Mouse (Mus musculus): ENCODE results near the gene Lrrk1. TPM values are rescaled to one million over a fixed set of nuclear protein-coding genes. Genes with fewer than 3 reads are reported as not detected.

The Lrrk1 gene
- total RNA-seq, 1 experiment = 7.4 TPM

DNA sequence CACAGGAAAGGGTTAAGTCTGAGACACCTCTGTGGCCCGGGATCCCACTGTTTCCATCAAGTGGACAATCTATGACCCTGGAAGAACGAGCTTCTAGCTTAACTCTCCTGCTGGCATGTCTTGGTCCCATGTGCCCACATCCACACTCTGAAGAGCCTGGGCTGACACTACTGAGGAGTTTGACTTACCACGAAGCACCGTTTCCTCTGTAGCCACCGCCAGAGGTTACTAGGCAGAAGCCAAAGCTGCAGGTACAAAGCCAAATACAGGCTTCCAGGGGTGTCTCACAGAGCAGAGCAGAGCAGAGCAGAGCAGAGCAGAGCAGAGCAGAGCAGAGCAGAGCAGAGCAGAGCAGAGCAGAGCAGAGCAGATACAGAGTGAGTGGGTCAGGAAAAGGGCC, 124.7 kb downstream of the Lrrk1 start:
- Histone ChIP-seq H3K4me1 (ENCODE audit: control insufficient read depth in 2 of 2, insufficient read depth in 2 of 2, low read length in 2 of 2, poor library complexity in 1 of 2) (no peaks in the 10 kb centered on the region), H3K9me3 (ENCODE audit: control insufficient read depth, insufficient read depth, low read depth, low read length) (no peaks in the 10 kb centered on the region), H3K36me3 (ENCODE audit: control insufficient read depth, insufficient read depth, low read length, poor library complexity, severe bottlenecking) (no peaks in the 10 kb centered on the region; the same call in 1 of the 2 replicates), H3K9ac (ENCODE audit: insufficient read depth, low read depth, low read length, poor library complexity, severe bottlenecking) (no peak overlapping the region), H3K4me3 (ENCODE audit: insufficient read depth in 1 of 2, low read depth in 1 of 2, low read length in 2 of 2, poor library complexity in 1 of 2, severe bottlenecking in 1 of 2) (no peak overlapping the region), H3K27ac (ENCODE audit: insufficient read depth, low read depth, low read length, poor library complexity, severe bottlenecking) (no peak overlapping the region)
- in situ Hi-C loops (cut with MboI; ENCODE audit: low sequenced_read_pairs in 2 of 2, unreplicated experiment in 2 of 2) = no loop called here
- no peak for TF ChIP-seq ZC3H11A (IDR thresholded peaks at IDR 0.05; ENCODE audit: borderline replicate concordance, low read depth, low read length)
- no peak for TF ChIP-seq MAFK (IDR thresholded peaks at IDR 0.05; ENCODE audit: insufficient read depth, low read depth, low read length)
- no peak for TF ChIP-seq HCFC1 (IDR thresholded peaks at IDR 0.05; ENCODE audit: borderline replicate concordance, insufficient read depth, low read length)
- no peak for TF ChIP-seq CHD2 (IDR thresholded peaks at IDR 0.05; ENCODE audit: low read depth, low read length)
- no peak for TF ChIP-seq ZNF384 (IDR thresholded peaks at IDR 0.05; ENCODE audit: low read depth, low read length)
- no peak for DNase-seq (ENCODE audit: low read depth, low spot score)

DNA sequence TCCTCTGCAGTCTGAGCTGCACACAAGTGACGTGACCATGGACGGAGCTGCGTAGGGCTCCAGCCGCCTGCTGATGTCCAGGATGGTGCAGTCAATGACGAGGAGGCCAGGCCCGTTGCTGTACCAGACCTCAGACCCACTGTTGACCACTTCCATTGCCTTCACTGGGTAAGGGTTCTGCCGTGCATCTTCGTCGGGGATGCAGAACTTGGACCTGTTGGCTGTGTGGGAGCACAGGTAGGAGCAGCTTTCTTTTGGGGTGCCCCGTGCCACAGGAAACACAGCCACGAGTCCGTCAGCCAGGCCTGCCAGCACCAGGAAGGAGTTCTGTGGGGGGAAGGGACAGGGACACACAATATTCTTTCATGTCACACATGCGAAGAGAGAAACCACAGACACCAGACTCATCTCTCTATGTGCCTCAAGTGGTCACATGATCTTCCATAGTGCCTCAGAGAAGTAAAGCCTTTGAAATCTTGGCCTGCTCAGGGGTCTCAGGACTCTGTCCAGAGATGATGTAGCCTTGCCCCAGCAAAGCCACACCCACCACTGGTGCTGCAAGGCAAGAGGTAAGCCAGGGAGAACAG, 125.5 kb downstream of the Lrrk1 start:
- H3K27ac ChIP-seq (ENCODE audit: insufficient read depth, low read depth, low read length, poor library complexity, severe bottlenecking) = no peak overlapping the region
- no peak for TF ChIP-seq ZC3H11A (IDR thresholded peaks at IDR 0.05; ENCODE audit: borderline replicate concordance, low read depth, low read length)
- no peak for TF ChIP-seq ZNF384 (IDR thresholded peaks at IDR 0.05; ENCODE audit: low read depth, low read length)
- no peak for TF ChIP-seq MAFK (IDR thresholded peaks at IDR 0.05; ENCODE audit: insufficient read depth, low read depth, low read length)
- TF ChIP-seq HCFC1 (IDR thresholded peaks at IDR 0.05; ENCODE audit: borderline replicate concordance, insufficient read depth, low read length) = no peak
- no peak for TF ChIP-seq CHD2 (IDR thresholded peaks at IDR 0.05; ENCODE audit: low read depth, low read length)
- H3K9ac ChIP-seq (ENCODE audit: insufficient read depth, low read depth, low read length, poor library complexity, severe bottlenecking) = no peak overlapping the region
- no peak for DNase-seq (ENCODE audit: low read depth, low spot score)
- in situ Hi-C loops (cut with MboI; ENCODE audit: low sequenced_read_pairs in 2 of 2, unreplicated experiment in 2 of 2) = no loop called here
- H3K4me3 ChIP-seq (ENCODE audit: insufficient read depth in 1 of 2, low read depth in 1 of 2, low read length in 2 of 2, poor library complexity in 1 of 2, severe bottlenecking in 1 of 2) = no peak overlapping the region
- no peaks in the 10 kb centered on the region; the same call in 1 of the 2 replicates for H3K36me3 ChIP-seq (ENCODE audit: control insufficient read depth, insufficient read depth, low read length, poor library complexity, severe bottlenecking)
- no peaks in the 10 kb centered on the region for H3K9me3 ChIP-seq (ENCODE audit: control insufficient read depth, insufficient read depth, low read depth, low read length)
- no peaks in the 10 kb centered on the region for H3K4me1 ChIP-seq (ENCODE audit: control insufficient read depth in 2 of 2, insufficient read depth in 2 of 2, low read length in 2 of 2, poor library complexity in 1 of 2)

DNA sequence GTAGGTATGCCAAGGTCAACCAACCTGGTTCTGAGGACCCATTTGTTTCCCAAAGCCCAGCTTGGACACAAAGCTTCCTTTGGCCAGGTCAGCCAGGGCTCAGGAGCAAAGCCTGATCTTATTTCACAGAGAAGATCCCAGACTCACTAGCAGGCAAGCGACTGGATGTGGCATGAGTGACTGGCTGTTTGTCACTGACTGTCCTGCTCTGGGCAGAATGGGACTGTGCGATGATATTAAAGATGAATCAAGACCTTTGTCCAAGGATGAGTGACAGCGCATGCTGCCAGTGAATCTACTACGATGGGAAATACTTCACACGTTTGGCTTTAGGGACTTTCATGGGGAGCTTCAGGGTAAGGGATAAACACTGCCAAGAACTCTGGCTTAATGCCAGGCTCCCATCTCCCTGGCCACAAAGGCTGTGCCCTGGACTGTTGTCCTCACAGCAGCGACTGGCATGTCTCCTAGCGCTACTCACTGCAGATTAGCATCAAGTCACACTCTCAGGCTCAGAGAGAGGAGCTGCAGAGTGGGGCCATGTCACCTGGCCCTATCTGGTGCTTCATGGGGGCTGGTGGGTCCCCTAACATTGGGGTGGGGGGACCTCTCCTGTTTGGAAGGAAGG, 127.3 kb downstream of the Lrrk1 start:
- Histone ChIP-seq H3K36me3 (ENCODE audit: control insufficient read depth, insufficient read depth, low read length, poor library complexity, severe bottlenecking) (no peaks in the 10 kb centered on the region; the same call in 1 of the 2 replicates), H3K27ac (ENCODE audit: insufficient read depth, low read depth, low read length, poor library complexity, severe bottlenecking) (no peak overlapping the region), H3K4me3 (ENCODE audit: insufficient read depth in 1 of 2, low read depth in 1 of 2, low read length in 2 of 2, poor library complexity in 1 of 2, severe bottlenecking in 1 of 2) (no peak overlapping the region), H3K9ac (ENCODE audit: insufficient read depth, low read depth, low read length, poor library complexity, severe bottlenecking) (no peak overlapping the region), H3K9me3 (ENCODE audit: control insufficient read depth, insufficient read depth, low read depth, low read length) (no peaks in the 10 kb centered on the region), H3K4me1 (ENCODE audit: control insufficient read depth in 2 of 2, insufficient read depth in 2 of 2, low read length in 2 of 2, poor library complexity in 1 of 2) (0 out of 4 replicates have a peak, but pooled peaks cover 0 to 1% of the 10 kb centered on the region in 2 experiments)
- TF ChIP-seq ZNF384 (IDR thresholded peaks at IDR 0.05; ENCODE audit: low read depth, low read length) (no peak), CHD2 (IDR thresholded peaks at IDR 0.05; ENCODE audit: low read depth, low read length) (no peak), HCFC1 (IDR thresholded peaks at IDR 0.05; ENCODE audit: borderline replicate concordance, insufficient read depth, low read length) (no peak), ZC3H11A (IDR thresholded peaks at IDR 0.05; ENCODE audit: borderline replicate concordance, low read depth, low read length) (no peak), MAFK (IDR thresholded peaks at IDR 0.05; ENCODE audit: insufficient read depth, low read depth, low read length) (no peak)
- DNase-seq (ENCODE audit: low read depth, low spot score) = no peak
- in situ Hi-C loops (cut with MboI; ENCODE audit: low sequenced_read_pairs in 2 of 2, unreplicated experiment in 2 of 2) = no loop called here

DNA sequence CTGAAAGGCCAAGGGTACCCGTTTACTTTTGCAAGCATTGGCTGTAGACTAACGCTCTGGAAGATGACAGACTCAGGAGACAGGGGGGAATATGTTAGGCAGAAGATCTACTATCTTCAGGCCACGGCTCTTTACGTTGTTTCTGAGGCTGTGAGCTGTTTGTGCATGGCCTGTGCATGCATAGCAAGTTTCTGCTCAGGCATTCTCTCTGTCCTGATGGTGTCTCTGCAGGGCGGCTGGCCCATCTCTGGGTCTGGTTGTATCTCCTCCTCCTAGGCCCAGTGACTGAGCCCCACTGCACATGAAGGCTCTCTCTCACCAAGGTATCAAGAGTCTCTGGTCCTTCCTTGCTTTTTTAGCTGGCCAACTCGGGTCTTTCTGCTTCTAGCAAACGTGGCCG, 127.9 kb downstream of the Lrrk1 start:
- Histone ChIP-seq H3K9me3 (ENCODE audit: control insufficient read depth, insufficient read depth, low read depth, low read length) (no peaks in the 10 kb centered on the region), H3K9ac (ENCODE audit: insufficient read depth, low read depth, low read length, poor library complexity, severe bottlenecking) (no peak overlapping the region), H3K27ac (ENCODE audit: insufficient read depth, low read depth, low read length, poor library complexity, severe bottlenecking) (no peak overlapping the region), H3K36me3 (ENCODE audit: control insufficient read depth, insufficient read depth, low read length, poor library complexity, severe bottlenecking) (no peaks in the 10 kb centered on the region; the same call in 1 of the 2 replicates), H3K4me1 (ENCODE audit: control insufficient read depth in 2 of 2, insufficient read depth in 2 of 2, low read length in 2 of 2, poor library complexity in 1 of 2) (0 out of 4 replicates have a peak, but pooled peaks cover 0 to 1% of the 10 kb centered on the region in 2 experiments), H3K4me3 (ENCODE audit: insufficient read depth in 1 of 2, low read depth in 1 of 2, low read length in 2 of 2, poor library complexity in 1 of 2, severe bottlenecking in 1 of 2) (no peak overlapping the region)
- no peak for DNase-seq (ENCODE audit: low read depth, low spot score)
- in situ Hi-C loops (cut with MboI; ENCODE audit: low sequenced_read_pairs in 2 of 2, unreplicated experiment in 2 of 2) = no loop called here
- no peak for TF ChIP-seq CHD2 (IDR thresholded peaks at IDR 0.05; ENCODE audit: low read depth, low read length)
- TF ChIP-seq MAFK (IDR thresholded peaks at IDR 0.05; ENCODE audit: insufficient read depth, low read depth, low read length) = no peak
- no peak for TF ChIP-seq ZC3H11A (IDR thresholded peaks at IDR 0.05; ENCODE audit: borderline replicate concordance, low read depth, low read length)
- TF ChIP-seq ZNF384 (IDR thresholded peaks at IDR 0.05; ENCODE audit: low read depth, low read length) = no peak
- TF ChIP-seq HCFC1 (IDR thresholded peaks at IDR 0.05; ENCODE audit: borderline replicate concordance, insufficient read depth, low read length) = no peak

Data from ES-E14 (cell line).